Mouse (Mus musculus): Measurements from ENCODE around the gene Tmem150c.

Gene Tmem150c

GRCm38 (mm10) chr5:100196854-100197431, 37.3 kb upstream of the Tmem150c start:
- Histone ChIP-seq H3K4me3 (replicated peaks; ENCODE audit: low read length) (no peak overlapping the region), H3K36me3 (ENCODE audit: insufficient read depth, low read length) (no peaks in the 10 kb centered on the region), H3K27me3 (ENCODE audit: insufficient read depth, low read length) (no peaks in the 10 kb centered on the region; the same call in 1 of the 2 replicates), H3K9me3 (ENCODE audit: low read length) (no peaks in the 10 kb centered on the region), H3K4me1 (replicated peaks; ENCODE audit: low read depth, low read length) (peaks cover 13% of the 10 kb centered on the region)
- TF ChIP-seq POU5F1 (IDR thresholded peaks at IDR 0.05; ENCODE audit: borderline replicate concordance, low read length) (no peak), CTCF (conservative IDR thresholded peaks at IDR 0.05; ENCODE audit: low read length) (no peak), NANOG (IDR thresholded peaks at IDR 0.05; ENCODE audit: borderline replicate concordance, low read length) (no peak)

- H3K9me3 ChIP-seq (ENCODE audit: low read length): no peaks in the 10 kb centered on the region
- TF ChIP-seq POU5F1 (IDR thresholded peaks at IDR 0.05; ENCODE audit: borderline replicate concordance, low read length): no peak
- TF ChIP-seq NANOG (IDR thresholded peaks at IDR 0.05; ENCODE audit: borderline replicate concordance, low read length): no peak
- TF ChIP-seq CTCF (conservative IDR thresholded peaks at IDR 0.05; ENCODE audit: low read length): no peak
- H3K4me1 ChIP-seq (replicated peaks; ENCODE audit: low read depth, low read length): peaks cover 13% of the 10 kb centered on the region
Observed at GRCm38 (mm10) chr5:100196397-100196796, 36.8 kb upstream of the Tmem150c start.

GRCm38 (mm10) chr5:100191438-100192190, 32.0 kb upstream of the Tmem150c start:
- TF ChIP-seq CTCF (conservative IDR thresholded peaks at IDR 0.05; ENCODE audit: low read length): no peak
- TF ChIP-seq NANOG (IDR thresholded peaks at IDR 0.05; ENCODE audit: borderline replicate concordance, low read length): no peak
- TF ChIP-seq POU5F1 (IDR thresholded peaks at IDR 0.05; ENCODE audit: borderline replicate concordance, low read length): no peak
- Histone ChIP-seq H3K4me3 (replicated peaks; ENCODE audit: low read length) (no peak overlapping the region), H3K4me1 (replicated peaks; ENCODE audit: low read depth, low read length) (no peaks in the 10 kb centered on the region), H3K27me3 (ENCODE audit: insufficient read depth, low read length) (no peaks in the 10 kb centered on the region), H3K9me3 (ENCODE audit: low read length) (no peaks in the 10 kb centered on the region), H3K36me3 (ENCODE audit: insufficient read depth, low read length) (no peaks in the 10 kb centered on the region)

More at GRCm38 (mm10) chr5:100196397-100196796, 36.8 kb upstream of the Tmem150c start:
- H3K27me3 ChIP-seq (ENCODE audit: insufficient read depth, low read length): no peaks in the 10 kb centered on the region; the same call in 1 of the 2 replicates
- H3K36me3 ChIP-seq (ENCODE audit: insufficient read depth, low read length): no peaks in the 10 kb centered on the region
- H3K4me3 ChIP-seq (replicated peaks; ENCODE audit: low read length): no peak overlapping the region

GRCm38 (mm10) chr5:100187035-100187901, 27.7 kb upstream of the Tmem150c start:
- no peaks in the 10 kb centered on the region for H3K4me1 ChIP-seq (replicated peaks; ENCODE audit: low read depth, low read length)

GRCm38 (mm10) chr5:100186618-100187017, 27.0 kb upstream of the Tmem150c start:
- no peak for TF ChIP-seq CTCF (conservative IDR thresholded peaks at IDR 0.05; ENCODE audit: low read length)
- TF ChIP-seq NANOG (IDR thresholded peaks at IDR 0.05; ENCODE audit: borderline replicate concordance, low read length): no peak
- no peak for TF ChIP-seq POU5F1 (IDR thresholded peaks at IDR 0.05; ENCODE audit: borderline replicate concordance, low read length)
- Histone ChIP-seq H3K9me3 (ENCODE audit: low read length) (no peaks in the 10 kb centered on the region), H3K4me3 (replicated peaks; ENCODE audit: low read length) (no peak overlapping the region), H3K4me1 (replicated peaks; ENCODE audit: low read depth, low read length) (no peaks in the 10 kb centered on the region), H3K27me3 (ENCODE audit: insufficient read depth, low read length) (0 out of 2 replicates have a peak, but pooled peaks cover under 1% of the 10 kb centered on the region), H3K36me3 (ENCODE audit: insufficient read depth, low read length) (no peaks in the 10 kb centered on the region)

More at GRCm38 (mm10) chr5:100187035-100187901, 27.7 kb upstream of the Tmem150c start:
- no peak overlapping the region for H3K4me3 ChIP-seq (replicated peaks; ENCODE audit: low read length)
- H3K9me3 ChIP-seq (ENCODE audit: low read length): no peaks in the 10 kb centered on the region
- TF ChIP-seq NANOG (IDR thresholded peaks at IDR 0.05; ENCODE audit: borderline replicate concordance, low read length) (no peak), CTCF (conservative IDR thresholded peaks at IDR 0.05; ENCODE audit: low read length) (no peak), POU5F1 (IDR thresholded peaks at IDR 0.05; ENCODE audit: borderline replicate concordance, low read length) (no peak)
- no peaks in the 10 kb centered on the region for H3K27me3 ChIP-seq (ENCODE audit: insufficient read depth, low read length)
- no peaks in the 10 kb centered on the region for H3K36me3 ChIP-seq (ENCODE audit: insufficient read depth, low read length)

- H3K4me3 ChIP-seq (replicated peaks; ENCODE audit: low read length): no peak overlapping the region
- H3K9me3 ChIP-seq (ENCODE audit: low read length): no peaks in the 10 kb centered on the region
- TF ChIP-seq CTCF (conservative IDR thresholded peaks at IDR 0.05; ENCODE audit: low read length) (no peak), NANOG (IDR thresholded peaks at IDR 0.05; ENCODE audit: borderline replicate concordance, low read length) (no peak), POU5F1 (IDR thresholded peaks at IDR 0.05; ENCODE audit: borderline replicate concordance, low read length) (no peak)
- no peaks in the 10 kb centered on the region for H3K4me1 ChIP-seq (replicated peaks; ENCODE audit: low read depth, low read length)
- peaks cover 5% of the 10 kb centered on the region; the same call in 1 of the 2 replicates for H3K27me3 ChIP-seq (ENCODE audit: insufficient read depth, low read length)
- no peaks in the 10 kb centered on the region for H3K36me3 ChIP-seq (ENCODE audit: insufficient read depth, low read length)
Observed at GRCm38 (mm10) chr5:100185895-100186294, 26.3 kb upstream of the Tmem150c start.

- H3K36me3 ChIP-seq (ENCODE audit: insufficient read depth, low read length): no peaks in the 10 kb centered on the region
- H3K4me3 ChIP-seq (replicated peaks; ENCODE audit: low read length): no peak overlapping the region
- H3K27me3 ChIP-seq (ENCODE audit: insufficient read depth, low read length): peaks cover 5% of the 10 kb centered on the region; the same call in 1 of the 2 replicates
- no peaks in the 10 kb centered on the region for H3K9me3 ChIP-seq (ENCODE audit: low read length)
- TF ChIP-seq POU5F1 (IDR thresholded peaks at IDR 0.05; ENCODE audit: borderline replicate concordance, low read length): no peak
- TF ChIP-seq CTCF (conservative IDR thresholded peaks at IDR 0.05; ENCODE audit: low read length): no peak
- H3K4me1 ChIP-seq (replicated peaks; ENCODE audit: low read depth, low read length): no peaks in the 10 kb centered on the region
Observed at GRCm38 (mm10) chr5:100181011-100181410, 21.4 kb upstream of the Tmem150c start.

GRCm38 (mm10) chr5:100178781-100179165, 19.2 kb upstream of the Tmem150c start:
- no peaks in the 10 kb centered on the region for H3K36me3 ChIP-seq (ENCODE audit: insufficient read depth, low read length)

More at GRCm38 (mm10) chr5:100178781-100179165, 19.2 kb upstream of the Tmem150c start:
- TF ChIP-seq NANOG (IDR thresholded peaks at IDR 0.05; ENCODE audit: borderline replicate concordance, low read length) (no peak), CTCF (conservative IDR thresholded peaks at IDR 0.05; ENCODE audit: low read length) (no peak), POU5F1 (IDR thresholded peaks at IDR 0.05; ENCODE audit: borderline replicate concordance, low read length) (no peak)
- Histone ChIP-seq H3K9me3 (ENCODE audit: low read length) (no peaks in the 10 kb centered on the region), H3K4me3 (replicated peaks; ENCODE audit: low read length) (no peak overlapping the region), H3K4me1 (replicated peaks; ENCODE audit: low read depth, low read length) (no peaks in the 10 kb centered on the region), H3K27me3 (ENCODE audit: insufficient read depth, low read length) (peaks cover 5% of the 10 kb centered on the region; the same call in 1 of the 2 replicates)
